Mouse (Mus musculus) embryonic facial prominence, embryonic 13.5 days (tissue): ENCODE measurements around the gene Baz2a. TPM values are rescaled to one million over a fixed set of nuclear protein-coding genes. Genes with fewer than 3 reads are reported as not detected.
A peak's percentile ranks its signal among the peaks of the same experiment; 100 is the strongest.
"Not testable (repeated sequence)": the region's sequence is repeated elsewhere in the genome, so short reads cannot be mapped to it uniquely, and the experiment has no call there.

ENCODE experiments used
- ATAC-seq: fragments of 200-750 bp; cut with Nextera tagmentation; 2 replicates; pipeline ENCODE4 v1.8.0; 2017; ENCODE audit warnings: low read depth; ENCODE audit not compliant: insufficient number of reproducible peaks, insufficient read depth, low FRiP score, low TSS enrichment
- H3K27ac ChIP-seq: fragments of 300-500 bp; sonication (generic); 2 replicates; pipeline ENCODE4 v1.5.1; 2015; ENCODE audit warnings: moderate library complexity, mild to moderate bottlenecking, inconsistent platforms
- H3K27me3 ChIP-seq: fragments of 300-500 bp; sonication (generic); 2 replicates; pipeline ENCODE4 v1.6.1; 2015; ENCODE audit warnings: mild to moderate bottlenecking, inconsistent platforms
- H3K36me3 ChIP-seq: fragments of 300-500 bp; sonication (generic); 2 replicates; pipeline ENCODE4 v1.6.1; 2015; ENCODE audit warnings: mild to moderate bottlenecking, inconsistent platforms
- H3K4me1 ChIP-seq: fragments of 300-500 bp; sonication (generic); 2 replicates; pipeline ENCODE4 v1.6.1; 2015; ENCODE audit warnings: inconsistent platforms
- H3K4me2 ChIP-seq: fragments of 300-500 bp; sonication (generic); 2 replicates; pipeline ENCODE4 v1.6.1; 2015; ENCODE audit warnings: moderate library complexity, mild to moderate bottlenecking, inconsistent platforms
- H3K4me3 ChIP-seq: fragments of 300-500 bp; sonication (generic); 2 replicates; pipeline ENCODE4 v1.5.1; 2015; ENCODE audit warnings: mild to moderate bottlenecking, inconsistent platforms
- H3K9ac ChIP-seq: fragments of 300-500 bp; sonication (generic); 2 replicates; pipeline ENCODE4 v1.6.1; 2015; ENCODE audit warnings: mild to moderate bottlenecking, inconsistent platforms
- H3K9me3 ChIP-seq: fragments of 300-500 bp; sonication (generic); 2 replicates; pipeline ENCODE4 v1.6.1; 2016; ENCODE audit warnings: inconsistent platforms
- WGBS: fragments of 180-500 bp; shearing (Covaris S2); methylation state at CpG from one replicate; pipeline ENCODE4 v1.1.7; 2015; ENCODE audit warnings: mixed read lengths; 5-methylcytosine and 5-hydroxymethylcytosine counted together
- polyA plus RNA-seq: library from polyadenylated mRNA; unstranded; fragments of >200 nt; fragmentation: Nextera tagmentation; extraction: Ambion mirVana; gene quantifications from 2 replicates; pipeline ENCODE4 v1.2.1, GENCODE M21; 2015

Baz2a gene
- polyA plus RNA-seq, 1 experiment from 2014 or later: 11.4 TPM

- under 1% methylated on average over 67 of the region's 72 CpGs for WGBS
- no peaks in the 10 kb centered on the region for H3K9me3 ChIP-seq
- peaks cover 9% of the 10 kb centered on the region for H3K36me3 ChIP-seq
- H3K9ac ChIP-seq: peak within 1 kb of the TSS; percentile 96
- peak; percentile 87 for ATAC-seq
- no peaks in the 10 kb centered on the region for H3K27me3 ChIP-seq
- H3K4me3 ChIP-seq: peak within 1 kb of the TSS; percentile 99
- H3K4me1 ChIP-seq: peaks cover 23% of the 10 kb centered on the region
- H3K27ac ChIP-seq: peak within 1 kb of the TSS; percentile 99
- H3K4me2 ChIP-seq: peak within 1 kb of the TSS; percentile 76
Observed at GRCm38 (mm10) chr10:128058601-128059151, 32.7 kb upstream of the Baz2a start, which contains the start of gene Ptges3. TSS of gene Ptges3 (plus strand) at chr10:128058954.

GRCm38 (mm10) chr10:128059207-128059981 is 32.0 kb upstream of the Baz2a start:
- Histone ChIP-seq H3K4me3 (peak overlapping the region; percentile 99), H3K9ac (peak overlapping the region; percentile 96), H3K4me2 (peak overlapping the region; percentile 76), H3K36me3 (peaks cover 15% of the 10 kb centered on the region), H3K9me3 (no peaks in the 10 kb centered on the region), H3K4me1 (peaks cover 23% of the 10 kb centered on the region), H3K27ac (peak overlapping the region; percentile 99), H3K27me3 (no peaks in the 10 kb centered on the region)
- WGBS: 0% methylated on average over 57 of the region's 62 CpGs
- ATAC-seq: peak; percentile 17; the same call in 1 of the 2 replicates

- Histone ChIP-seq H3K4me1 (peaks cover 23% of the 10 kb centered on the region), H3K4me3 (peak overlapping the region; percentile 99), H3K9me3 (no peaks in the 10 kb centered on the region), H3K27ac (no peak overlapping the region), H3K4me2 (peak overlapping the region; percentile 76), H3K27me3 (no peaks in the 10 kb centered on the region), H3K9ac (peak overlapping the region; percentile 96), H3K36me3 (peaks cover 21% of the 10 kb centered on the region)
- no peak for ATAC-seq
- WGBS: 80% methylated on average over 5 of the region's 5 CpGs
Observed at GRCm38 (mm10) chr10:128061109-128061508, 30.3 kb upstream of the Baz2a start.

- peaks cover 21% of the 10 kb centered on the region for H3K36me3 ChIP-seq
- H3K27ac ChIP-seq: no peak overlapping the region
- H3K9me3 ChIP-seq: no peaks in the 10 kb centered on the region
- 95% methylated on average over 6 of the region's 6 CpGs for WGBS
- no peak overlapping the region for H3K9ac ChIP-seq
- no peaks in the 10 kb centered on the region for H3K27me3 ChIP-seq
- no peak overlapping the region for H3K4me3 ChIP-seq
- peaks cover 23% of the 10 kb centered on the region for H3K4me1 ChIP-seq
- no peak for ATAC-seq
- no peak overlapping the region for H3K4me2 ChIP-seq
Observed at GRCm38 (mm10) chr10:128062221-128062989, 29.0 kb upstream of the Baz2a start.

GRCm38 (mm10) chr10:128066072-128066471 is 25.3 kb upstream of the Baz2a start:
- Histone ChIP-seq H3K9ac (no peak overlapping the region), H3K4me1 (peaks cover 7% of the 10 kb centered on the region), H3K27me3 (no peaks in the 10 kb centered on the region), H3K4me3 (no peak overlapping the region), H3K4me2 (no peak overlapping the region), H3K9me3 (0 out of 2 replicates have a peak, but pooled peaks cover 3% of the 10 kb centered on the region), H3K36me3 (peaks cover 45% of the 10 kb centered on the region), H3K27ac (no peak overlapping the region)
- WGBS: 87% methylated on average over 5 of the region's 5 CpGs
- ATAC-seq: no peak

GRCm38 (mm10) chr10:128069201-128069600 is 22.2 kb upstream of the Baz2a start:
- H3K4me1 ChIP-seq: no peaks in the 10 kb centered on the region
- no peak overlapping the region for H3K4me2 ChIP-seq
- H3K9me3 ChIP-seq: 0 out of 2 replicates have a peak, but pooled peaks cover 3% of the 10 kb centered on the region
- no peak overlapping the region for H3K4me3 ChIP-seq
- H3K36me3 ChIP-seq: peaks cover 61% of the 10 kb centered on the region
- H3K9ac ChIP-seq: no peak overlapping the region
- no peaks in the 10 kb centered on the region for H3K27me3 ChIP-seq
- ATAC-seq: no peak
- no peak overlapping the region for H3K27ac ChIP-seq
- WGBS: 97% methylated on average over 4 of the region's 4 CpGs

- not testable (repeated sequence) for ATAC-seq, H3K4me2 ChIP-seq, H3K9me3 ChIP-seq, H3K27ac ChIP-seq, H3K9ac ChIP-seq, H3K4me3 ChIP-seq, H3K4me1 ChIP-seq, H3K27me3 ChIP-seq
- H3K36me3 ChIP-seq: peaks cover 59% of the 10 kb centered on the region
- WGBS: 97% methylated on average over 2 of the region's 2 CpGs
Observed at GRCm38 (mm10) chr10:128070432-128070831, 20.9 kb upstream of the Baz2a start.

- not testable (repeated sequence) for ATAC-seq, H3K9ac ChIP-seq
- WGBS: 83% methylated on average over 5 of the region's 5 CpGs
Observed at GRCm38 (mm10) chr10:128078269-128078668, 13.1 kb upstream of the Baz2a start.

GRCm38 (mm10) chr10:128080496-128080895 is 10.9 kb upstream of the Baz2a start:
- Histone ChIP-seq H3K27me3 (no peaks in the 10 kb centered on the region), H3K27ac (no peak overlapping the region), H3K4me3 (no peak overlapping the region), H3K4me2 (no peak overlapping the region), H3K4me1 (peaks cover 19% of the 10 kb centered on the region), H3K9me3 (no peaks in the 10 kb centered on the region), H3K36me3 (peaks cover 26% of the 10 kb centered on the region), H3K9ac (no peak overlapping the region)
- 73% methylated on average over 1 of the region's 1 CpGs for WGBS
- no peak for ATAC-seq

More at GRCm38 (mm10) chr10:128078269-128078668, 13.1 kb upstream of the Baz2a start:
- H3K4me2 ChIP-seq, H3K4me3 ChIP-seq, H3K27me3 ChIP-seq, H3K4me1 ChIP-seq, H3K27ac ChIP-seq, H3K9me3 ChIP-seq: not testable (repeated sequence)
- peaks cover 31% of the 10 kb centered on the region for H3K36me3 ChIP-seq

- H3K4me2 ChIP-seq: peak overlapping the region; percentile 69
- peak overlapping the region; percentile 78 for H3K9ac ChIP-seq
- peaks cover 35% of the 10 kb centered on the region for H3K36me3 ChIP-seq
- no peaks in the 10 kb centered on the region for H3K27me3 ChIP-seq
- no peaks in the 10 kb centered on the region for H3K9me3 ChIP-seq
- no peak for ATAC-seq
- 59% methylated on average over 6 of the region's 6 CpGs for WGBS
- peak overlapping the region; percentile 97 for H3K4me3 ChIP-seq
- H3K27ac ChIP-seq: no peak overlapping the region
- H3K4me1 ChIP-seq: peaks cover 19% of the 10 kb centered on the region
Observed at GRCm38 (mm10) chr10:128081807-128082476, 9.4 kb upstream of the Baz2a start.

- no peaks in the 10 kb centered on the region for H3K27me3 ChIP-seq
- peaks cover 19% of the 10 kb centered on the region for H3K4me1 ChIP-seq
- H3K4me3 ChIP-seq: peak overlapping the region; percentile 97
- H3K4me2 ChIP-seq: peak overlapping the region; percentile 69
- no peak overlapping the region for H3K27ac ChIP-seq
- 19% methylated on average over 9 of the region's 9 CpGs for WGBS
- peaks cover 35% of the 10 kb centered on the region for H3K36me3 ChIP-seq
- no peaks in the 10 kb centered on the region for H3K9me3 ChIP-seq
- peak overlapping the region; percentile 78 for H3K9ac ChIP-seq
- no peak for ATAC-seq
Observed at GRCm38 (mm10) chr10:128082477-128082808, 8.9 kb upstream of the Baz2a start.
